Comparison of ENCODE assay signal across 8 mouse cellular contexts in the genomic region with DNA sequence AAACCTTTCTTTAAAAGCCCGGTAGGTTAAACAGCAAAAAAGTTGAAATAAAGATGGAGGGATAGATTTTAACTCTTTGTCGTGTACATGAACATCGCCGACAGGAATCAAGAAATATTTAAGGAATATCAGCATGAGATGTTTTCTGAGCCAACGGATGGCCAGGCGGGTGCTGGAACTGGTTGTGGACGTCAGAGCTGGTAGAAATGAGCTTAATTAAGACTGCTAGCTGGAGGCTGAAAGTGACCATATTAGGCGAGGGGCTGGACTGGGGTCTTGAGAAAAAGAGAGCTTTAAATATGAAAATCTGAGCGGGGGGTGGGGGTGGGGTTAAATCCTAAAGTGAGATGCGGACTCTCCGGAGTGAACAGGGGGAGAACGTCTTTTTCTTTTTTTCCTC. TPM values are rescaled to one million over a fixed set of nuclear protein-coding genes. Genes with fewer than 3 reads are reported as not detected.
A peak's percentile ranks its signal among the peaks of the same experiment; 100 is the strongest.
DNase-seq lines count a peak whose midpoint lies in the region; ATAC-seq and TF ChIP-seq lines count a peak whose summit lies in the region.

No protein-coding gene starts in this region.

- H3K27ac ChIP-seq in heart, embryonic 14.5 days (replicated peaks in 1 of 2; ENCODE audit: control insufficient read depth in 1 of 2, insufficient read depth in 1 of 2, low read depth in 2 of 2, low read length in 2 of 2) = peak overlapping the region; percentile 73 to 92
- peak overlapping the region; percentile 99 for H3K27ac ChIP-seq in bone marrow macrophage, adult 2 months (ENCODE audit: insufficient read depth, low read depth, low read length)
- H3K27ac ChIP-seq in hindbrain, embryonic 11.5 days (ENCODE audit: low read depth, low read length) = peak overlapping the region; percentile 89; the same call in 1 of the 2 replicates
- peak overlapping the region; percentile 99 for H3K27ac ChIP-seq in lung, embryonic 16.5 days (ENCODE audit: low read length)

- H3K9ac ChIP-seq in heart, embryonic 14.5 days (ENCODE audit: low read length) = peak overlapping the region; percentile 80
- H3K9ac ChIP-seq in hindbrain, embryonic 11.5 days (ENCODE audit: low read depth, low read length) = peak overlapping the region; percentile 71
- H3K9ac ChIP-seq in lung, embryonic 16.5 days (ENCODE audit: low read length) = peak overlapping the region; percentile 78

- no peak for ATAC-seq in heart, embryonic 14.5 days (ENCODE audit: insufficient number of reproducible peaks, insufficient read depth, low FRiP score, low read depth)
- no peak for ATAC-seq in hindbrain, embryonic 11.5 days (ENCODE audit: low FRiP score)
- no peak for ATAC-seq in lung, embryonic 16.5 days (ENCODE audit: low read depth)

- peak overlapping the region; percentile 83 for H3K4me2 ChIP-seq in heart, embryonic 14.5 days (ENCODE audit: low read length)
- H3K4me2 ChIP-seq in hindbrain, embryonic 11.5 days (replicated peaks; ENCODE audit: low read depth, low read length) = peak overlapping the region; percentile 89
- H3K4me2 ChIP-seq in lung, embryonic 16.5 days (ENCODE audit: low read depth, low read length) = peak overlapping the region; percentile 97

- H3K9me3 ChIP-seq in heart, embryonic 14.5 days (ENCODE audit: control insufficient read depth, low read length) = no peaks in the 10 kb centered on the region
- no peaks in the 10 kb centered on the region for H3K9me3 ChIP-seq in hindbrain, embryonic 11.5 days (ENCODE audit: control insufficient read depth, low read length)
- H3K9me3 ChIP-seq in lung, embryonic 16.5 days (ENCODE audit: control insufficient read depth, low read length) = no peaks in the 10 kb centered on the region

- no peaks in the 10 kb centered on the region for H3K36me3 ChIP-seq in heart, embryonic 14.5 days (ENCODE audit: control insufficient read depth, insufficient read depth, low read length)
- no peaks in the 10 kb centered on the region for H3K36me3 ChIP-seq in hindbrain, embryonic 11.5 days (ENCODE audit: control insufficient read depth, insufficient read depth, low read length)
- H3K36me3 ChIP-seq in lung, embryonic 16.5 days (ENCODE audit: control insufficient read depth, insufficient read depth, low read length) = no peaks in the 10 kb centered on the region

- H3K4me3 ChIP-seq in heart, embryonic 14.5 days (ENCODE audit: control insufficient read depth in 1 of 2, insufficient read depth in 1 of 2, low read depth in 1 of 2, low read length in 2 of 2) = peak overlapping the region; percentile 52 to 74
- H3K4me3 ChIP-seq in bone marrow macrophage, adult 2 months (ENCODE audit: insufficient read depth, low read length) = peak overlapping the region; percentile 87
- H3K4me3 ChIP-seq in hindbrain, embryonic 11.5 days (ENCODE audit: low read depth, low read length) = peak overlapping the region; percentile 58
- H3K4me3 ChIP-seq in lung, embryonic 16.5 days (ENCODE audit: low read length) = peak overlapping the region; percentile 69

- no peak for TF ChIP-seq POLR2A in bone marrow macrophage, adult 2 months (IDR thresholded peaks at IDR 0.05; ENCODE audit: borderline replicate concordance, low read depth, low read length)

- H3K27me3 ChIP-seq in heart, embryonic 14.5 days (ENCODE audit: control insufficient read depth, insufficient read depth, low read length) = no peaks in the 10 kb centered on the region
- H3K27me3 ChIP-seq in hindbrain, embryonic 11.5 days (ENCODE audit: control insufficient read depth, insufficient read depth, low read length) = 0 out of 2 replicates have a peak, but pooled peaks cover 3% of the 10 kb centered on the region
- no peaks in the 10 kb centered on the region for H3K27me3 ChIP-seq in lung, embryonic 16.5 days (ENCODE audit: control insufficient read depth, insufficient read depth, low read depth, low read length)

- TF ChIP-seq CTCF in bone marrow macrophage, adult 2 months (IDR thresholded peaks at IDR 0.05; ENCODE audit: low read depth, low read length) = no peak

- DNase-seq in heart, postnatal 4 days = no peak
- DNase-seq in hindbrain, embryonic 11.5 days (ENCODE audit: low spot score) = peak; percentile 56
- DNase-seq in right cerebral cortex, postnatal 36 days (ENCODE audit: low spot score in 2 of 2) = no peak
- DNase-seq in thymus, postnatal 25 days = no peak
- no peak for DNase-seq in left cerebral cortex, adult 18-20 months (ENCODE audit: low spot score in 2 of 2)

- H3K4me1 ChIP-seq in heart, embryonic 14.5 days (ENCODE audit: control insufficient read depth in 2 of 2, insufficient read depth in 2 of 2, low read length in 2 of 2) = peaks cover 0 to 3% of the 10 kb centered on the region in 2 experiments; a peak in 2 of 4 replicates
- peaks cover 13% of the 10 kb centered on the region for H3K4me1 ChIP-seq in bone marrow macrophage, adult 2 months (ENCODE audit: control insufficient read depth, insufficient read depth, low read length)
- no peaks in the 10 kb centered on the region for H3K4me1 ChIP-seq in hindbrain, embryonic 11.5 days (replicated peaks; ENCODE audit: control insufficient read depth, insufficient read depth, low read length)
- peaks cover 2% of the 10 kb centered on the region; the same call in 1 of the 2 replicates for H3K4me1 ChIP-seq in lung, embryonic 16.5 days (replicated peaks; ENCODE audit: control insufficient read depth, insufficient read depth, low read length)

- WGBS in heart, embryonic 14.5 days = under 1% methylated on average over 12 of the region's 12 CpGs
- 0% methylated on average over 12 of the region's 12 CpGs for WGBS in hindbrain, embryonic 11.5 days
- WGBS in lung, embryonic 16.5 days = under 1% methylated on average over 12 of the region's 12 CpGs

RNA-seq across cellular contexts. Expression of a gene that starts 57.8 kb away (rescaled TPM):
- polyA plus RNA-seq in heart, embryonic 14.5 days (2014; fragmentation: Nextera tagmentation; extraction: Ambion mirVana) = 426 and 448 TPM in 2 replicates
- total RNA-seq in heart, postnatal 4 days (2021) = 100 to 1,000 TPM; 166 to 176 TPM
- polyA plus RNA-seq in bone marrow macrophage, adult 2 months (2012; ENCODE audit: insufficient read depth, insufficient read length, missing spikeins) = 113 and 142 TPM in 2 replicates
- polyA plus RNA-seq in hindbrain, embryonic 11.5 days (2014; fragmentation: Nextera tagmentation; extraction: Ambion mirVana) = 531 and 563 TPM in 2 replicates
- polyA plus RNA-seq in lung, embryonic 16.5 days (2015; fragmentation: Nextera tagmentation; extraction: Ambion mirVana) = 466 and 468 TPM in 2 replicates
- total RNA-seq in left cerebral cortex, adult 18-20 months (2021) = 100 to 1,000 TPM; 140 to 144 TPM
